Mouse (Mus musculus) liver, adult 2 months (tissue): ENCODE measurements around the gene Taf7l.

Experiments used
- CTCF ChIP-seq: fragments of 200-500 bp; IDR thresholded peaks from 2 replicates; pipeline ENCODE4 v1.5.1; 2011; ENCODE audit warnings: low read depth, low read length, control low read depth
- POLR2A ChIP-seq: fragments of 200-500 bp; IDR thresholded peaks from 2 replicates; pipeline ENCODE4 v1.6.1; 2011; ENCODE audit warnings: low read length, control low read depth; ENCODE audit not compliant: insufficient read depth; ENCODE audit errors: extremely low read depth

GRCm38 (mm10) chrX:134523772-134524171 lies 47.5 kb upstream of the Taf7l start:
- TF ChIP-seq POLR2A (no peak), CTCF (no peak)
